Mouse (Mus musculus) ovary, postnatal 36 days (tissue): ENCODE data around the gene Rtn4rl1.
A peak's percentile ranks its signal among the peaks of the same experiment; 100 is the strongest.

Source experiments
- DNase-seq: peaks from one replicate; pipeline ENCODE4 v3.0.0; 2022; ENCODE audit warnings: low spot score, mixed read lengths

Rtn4rl1 gene

GRCm38 (mm10) chr11:75212876-75213275, 19.3 kb downstream of the Rtn4rl1 start:
- peak; percentile 11 for DNase-seq

GRCm38 (mm10) chr11:75213372-75214080, 19.9 kb downstream of the Rtn4rl1 start:
- peak; percentile 54 for DNase-seq

GRCm38 (mm10) chr11:75214081-75214950, 20.7 kb downstream of the Rtn4rl1 start:
- DNase-seq = no peak

GRCm38 (mm10) chr11:75220115-75220514, 26.5 kb downstream of the Rtn4rl1 start:
- DNase-seq = peak; percentile 52

GRCm38 (mm10) chr11:75220517-75221145, 27.0 kb downstream of the Rtn4rl1 start:
- DNase-seq = no peak

- DNase-seq = no peak
Observed at GRCm38 (mm10) chr11:75224062-75224461, 30.5 kb downstream of the Rtn4rl1 start.

GRCm38 (mm10) chr11:75224835-75225234, 31.3 kb downstream of the Rtn4rl1 start:
- no peak for DNase-seq

- DNase-seq = no peak
Observed at GRCm38 (mm10) chr11:75227632-75228031, 34.0 kb downstream of the Rtn4rl1 start.

GRCm38 (mm10) chr11:75229289-75229688, 35.7 kb downstream of the Rtn4rl1 start:
- DNase-seq = no peak

- no peak for DNase-seq
Observed at GRCm38 (mm10) chr11:75230272-75230760, 36.7 kb downstream of the Rtn4rl1 start.

- peak; percentile 65 for DNase-seq
Observed at GRCm38 (mm10) chr11:75231756-75232155, 38.2 kb downstream of the Rtn4rl1 start.

- DNase-seq = no peak
Observed at GRCm38 (mm10) chr11:75232434-75232833, 38.9 kb downstream of the Rtn4rl1 start.

GRCm38 (mm10) chr11:75234745-75235144, 41.2 kb downstream of the Rtn4rl1 start:
- DNase-seq = peak; percentile 50

GRCm38 (mm10) chr11:75240158-75240934, 46.8 kb downstream of the Rtn4rl1 start:
- DNase-seq = no peak

GRCm38 (mm10) chr11:75242710-75243255, 49.2 kb downstream of the Rtn4rl1 start:
- no peak for DNase-seq

- DNase-seq = no peak
Observed at GRCm38 (mm10) chr11:75244368-75245275, 51.0 kb downstream of the Rtn4rl1 start.

GRCm38 (mm10) chr11:75245372-75246330, 52.1 kb downstream of the Rtn4rl1 start:
- no peak for DNase-seq

- no peak for DNase-seq
Observed at GRCm38 (mm10) chr11:75246589-75246988, 53.0 kb downstream of the Rtn4rl1 start.

- no peak for DNase-seq
Observed at GRCm38 (mm10) chr11:75247137-75247730, 53.7 kb downstream of the Rtn4rl1 start.
